Mouse (Mus musculus): ENCODE measurements at regions not wholly inside any gene's neighbourhood (a gene's known extent, or its start where the extent isn't known, plus 50 kb on each side); places are given as distances from the start of the nearest gene placed in this dataset.

- no peak for DNase-seq (ENCODE audit: extremely low spot score, low read depth, low spot score)
These were observed 114.3 kb upstream of the Frmd6 start for GRCm38 (mm10) chr12:70711030-70711429.

DNA sequence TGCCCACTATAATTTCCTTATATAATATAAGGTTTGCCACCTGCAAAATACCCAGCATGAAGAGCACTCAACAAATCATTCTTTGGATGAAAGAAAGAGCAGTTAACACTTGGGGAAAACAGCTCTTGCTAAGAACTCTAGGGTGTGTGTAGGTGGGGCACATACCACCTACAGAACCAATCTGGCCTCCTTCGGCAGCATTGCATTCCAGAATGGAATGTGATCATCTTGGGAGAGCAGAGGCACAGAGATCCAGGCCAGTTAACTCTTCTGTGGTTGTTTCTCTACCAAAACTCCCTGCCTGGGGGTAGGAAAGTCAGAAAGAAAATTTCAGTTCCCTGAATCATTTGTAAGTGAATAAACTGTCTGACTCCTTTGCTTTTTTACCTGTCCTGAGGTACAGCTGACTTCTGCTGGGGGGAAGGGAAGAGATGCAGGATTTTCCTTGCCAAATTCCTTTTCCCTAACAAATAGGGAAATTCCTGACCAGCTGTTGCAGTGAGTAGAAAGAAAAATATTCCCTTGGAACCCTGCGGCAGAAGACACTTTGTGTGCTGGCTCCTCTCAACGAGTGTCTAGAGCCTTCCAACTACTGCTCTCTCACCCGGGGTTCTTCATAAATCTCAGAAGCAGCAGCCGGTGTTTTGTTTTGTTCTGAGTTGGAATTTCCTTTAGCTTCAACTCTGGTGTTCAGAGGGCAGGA, 112.8 kb upstream of the Frmd6 start:
- DNase-seq (ENCODE audit: extremely low spot score, low read depth, low spot score) = no peak

GRCm38 (mm10) chr12:70713499-70714280, 111.6 kb upstream of the Frmd6 start:
- DNase-seq (ENCODE audit: extremely low spot score, low read depth, low spot score) = no peak

- no peak for DNase-seq (ENCODE audit: extremely low spot score, low read depth, low spot score)
These were observed 111.0 kb upstream of the Frmd6 start for GRCm38 (mm10) chr12:70714281-70714679.

DNA sequence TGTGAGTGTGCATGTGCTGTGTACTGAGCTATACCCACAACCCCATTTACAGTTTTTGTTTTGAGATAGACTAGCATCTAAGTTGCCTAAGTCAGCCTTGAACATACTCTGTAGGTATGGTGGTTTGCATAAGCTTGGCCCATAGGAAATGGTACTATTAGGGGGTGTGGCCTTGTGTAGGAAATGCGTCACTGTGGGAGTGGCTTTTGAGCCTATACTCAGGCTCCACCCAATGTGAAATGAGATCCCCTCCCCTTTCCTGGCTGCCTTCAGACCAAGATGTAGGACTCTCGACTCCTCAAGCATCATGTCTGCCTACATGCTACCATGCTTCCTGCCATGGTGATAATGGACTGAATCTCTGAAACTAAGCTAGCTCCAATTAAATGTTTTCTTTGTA, 109.5 kb upstream of the Frmd6 start:
- DNase-seq (ENCODE audit: extremely low spot score, low read depth, low spot score) = no peak

GRCm38 (mm10) chr12:70718602-70719001, 106.7 kb upstream of the Frmd6 start:
- DNase-seq (ENCODE audit: extremely low spot score, low read depth, low spot score) = no peak

- DNase-seq (ENCODE audit: extremely low spot score, low read depth, low spot score) = no peak
These were observed 106.1 kb upstream of the Frmd6 start for GRCm38 (mm10) chr12:70719255-70719654.

DNA sequence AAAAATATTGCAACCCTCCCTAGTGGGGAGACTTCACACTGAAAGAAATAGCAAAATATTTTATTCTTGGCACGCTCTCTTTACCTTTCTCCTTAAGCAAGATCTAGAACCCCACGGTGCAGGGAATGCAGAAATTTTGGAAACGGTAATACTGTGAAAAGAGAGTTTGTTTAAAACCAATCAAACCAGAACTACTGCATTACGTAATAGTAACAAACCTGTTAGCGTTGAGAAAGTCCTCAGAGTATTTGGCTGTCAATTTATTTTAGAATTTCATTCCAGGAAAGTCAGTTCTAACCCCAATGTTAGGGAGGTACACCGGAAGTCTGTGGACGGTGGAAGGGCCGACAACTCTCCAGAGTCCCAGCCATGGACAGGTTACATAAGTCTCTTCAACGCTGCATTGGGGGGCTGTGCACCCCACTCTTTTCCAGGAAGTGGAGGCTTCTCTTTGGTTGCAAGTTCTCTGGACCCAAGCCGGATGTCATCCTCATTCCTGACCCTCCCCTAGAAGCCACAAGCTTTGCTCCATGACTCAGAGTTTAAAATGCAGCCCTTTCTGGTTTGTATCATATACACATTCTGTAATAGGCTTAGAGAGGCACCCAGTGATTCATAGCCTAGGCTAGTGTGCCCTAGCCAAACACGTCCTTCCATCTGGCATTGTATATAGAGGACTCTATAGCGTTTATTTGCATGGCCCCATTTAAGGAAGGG, 105.0 kb upstream of the Frmd6 start:
- DNase-seq (ENCODE audit: extremely low spot score, low read depth, low spot score) = no peak

GRCm38 (mm10) chr12:70725326-70725725, 100.0 kb upstream of the Frmd6 start:
- no peak for DNase-seq (ENCODE audit: extremely low spot score, low read depth, low spot score)

DNA sequence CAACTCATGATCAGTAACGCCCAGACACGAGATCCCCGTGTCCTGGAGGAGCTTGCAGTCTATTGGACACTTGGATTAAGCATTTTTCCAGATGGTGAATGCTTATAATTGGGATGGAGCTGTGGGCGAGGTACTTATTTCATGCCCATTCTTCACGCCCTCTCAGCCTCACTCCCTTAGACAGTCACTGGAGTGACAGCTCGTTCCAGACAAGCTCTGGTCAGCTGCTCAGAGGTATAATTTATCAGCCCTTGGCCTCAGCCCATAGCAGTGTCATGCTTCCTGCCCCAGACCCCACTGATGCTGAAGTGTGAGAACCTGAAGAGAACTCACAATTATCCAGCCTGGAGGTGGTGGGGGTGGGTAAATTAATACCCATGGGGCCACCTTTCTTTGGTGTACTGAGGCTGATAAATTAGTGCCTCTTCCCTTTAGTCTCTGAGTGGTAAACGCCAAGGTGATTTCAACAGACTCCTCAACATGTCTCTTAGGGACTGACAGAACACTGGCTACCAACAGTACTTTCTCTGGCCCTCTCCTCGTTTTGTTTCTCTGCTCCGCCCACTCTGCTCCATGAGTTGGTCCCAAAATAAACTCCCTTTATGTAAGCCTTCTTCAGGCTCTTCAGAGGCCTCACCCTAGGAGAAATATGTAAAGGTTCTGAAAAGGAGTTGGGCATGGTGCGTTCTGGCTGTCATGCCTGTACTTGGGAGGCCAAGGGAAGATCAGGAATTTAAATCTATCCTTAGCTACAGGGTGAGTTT, 97.6 kb upstream of the Frmd6 start:
- no peak for DNase-seq (ENCODE audit: extremely low spot score, low read depth, low spot score)

DNA sequence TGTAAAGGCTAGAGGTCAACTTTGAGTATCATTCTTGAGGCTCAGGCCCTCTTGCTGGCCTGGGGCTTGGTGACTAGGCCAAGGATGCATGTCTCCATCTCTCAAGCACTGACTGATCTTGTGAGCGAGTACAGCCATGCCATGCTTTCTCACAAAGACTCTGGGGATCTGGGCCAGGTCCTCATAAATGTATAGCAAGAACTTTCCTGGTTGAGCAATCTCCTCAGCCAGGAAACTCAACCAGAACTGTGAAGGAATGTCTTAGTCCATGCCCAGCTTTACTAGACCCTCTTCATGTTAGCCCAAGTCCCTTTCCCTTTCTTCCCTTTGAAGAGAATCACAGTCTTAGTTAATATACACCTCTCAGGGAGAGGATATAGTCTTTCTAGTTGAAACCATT, 96.9 kb upstream of the Frmd6 start:
- DNase-seq (ENCODE audit: extremely low spot score, low read depth, low spot score) = no peak

DNA sequence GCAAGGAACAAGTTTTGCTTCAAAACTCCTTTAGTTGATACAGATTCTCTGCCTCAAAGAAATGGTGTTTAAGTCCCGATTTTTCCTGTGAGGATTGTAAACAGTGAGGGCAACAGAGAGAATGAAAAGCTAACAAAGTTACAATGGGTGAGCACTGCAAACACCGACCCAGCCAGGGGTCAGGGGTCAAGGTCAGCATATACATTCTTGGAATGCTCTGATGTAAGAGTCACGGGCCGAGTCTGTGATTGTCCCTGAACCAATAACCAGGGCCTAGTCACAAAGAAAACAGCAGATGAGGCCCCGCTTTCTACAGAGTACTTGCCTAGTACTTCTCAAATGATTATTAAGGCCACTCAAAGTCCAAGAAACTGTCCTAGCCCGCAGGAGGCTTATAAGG, 95.4 kb upstream of the Frmd6 start:
- no peak for DNase-seq (ENCODE audit: extremely low spot score, low read depth, low spot score)

DNA sequence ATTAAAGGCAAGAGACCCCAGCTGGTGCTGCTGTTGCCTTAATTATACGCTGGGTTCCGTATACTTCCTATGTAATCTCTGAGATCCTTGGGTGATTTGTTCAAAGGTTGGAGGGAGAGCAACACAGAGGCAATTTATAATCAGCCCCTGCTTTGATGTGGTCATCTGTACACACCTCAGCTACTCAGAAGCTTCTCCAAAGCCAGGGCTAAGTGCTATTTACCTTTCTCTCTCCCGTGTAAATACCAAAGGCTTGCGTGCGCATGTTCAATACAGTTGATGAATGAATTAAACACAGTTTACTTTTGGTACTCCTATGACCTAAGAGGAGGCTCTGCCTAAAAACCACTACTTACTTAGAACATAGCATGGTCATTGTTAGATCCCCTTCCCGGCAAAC, 93.8 kb upstream of the Frmd6 start:
- no peak for DNase-seq (ENCODE audit: extremely low spot score, low read depth, low spot score)

- DNase-seq (ENCODE audit: extremely low spot score, low read depth, low spot score) = no peak
These were observed 92.7 kb upstream of the Frmd6 start for GRCm38 (mm10) chr12:70732591-70732990.

DNA sequence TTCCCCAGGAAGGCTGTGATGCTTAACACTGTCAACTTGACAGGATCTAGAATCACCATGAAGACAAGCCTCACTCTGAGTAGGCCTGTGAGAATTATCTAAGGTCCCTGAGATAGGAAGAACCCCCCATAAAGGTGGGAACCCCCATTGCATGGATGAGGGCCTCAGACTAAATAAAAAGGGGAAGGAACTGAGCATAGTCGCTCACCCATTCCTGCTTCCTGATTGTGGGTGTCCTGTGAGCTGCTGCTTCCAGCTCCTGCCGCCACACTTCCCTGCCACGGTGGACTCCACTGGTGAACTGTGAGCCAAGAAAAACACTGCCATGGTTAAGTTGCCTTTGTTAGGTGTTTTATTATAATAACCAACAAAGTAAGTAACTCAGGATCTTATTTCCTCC, 86.8 kb upstream of the Frmd6 start:
- no peak for DNase-seq (ENCODE audit: extremely low spot score, low read depth, low spot score)

GRCm38 (mm10) chr12:70739316-70739715, 86.0 kb upstream of the Frmd6 start:
- DNase-seq (ENCODE audit: extremely low spot score, low read depth, low spot score) = no peak

GRCm38 (mm10) chr12:70739766-70740165, 85.5 kb upstream of the Frmd6 start:
- DNase-seq (ENCODE audit: extremely low spot score, low read depth, low spot score) = no peak

- DNase-seq (ENCODE audit: extremely low spot score, low read depth, low spot score) = no peak
These were observed 82.5 kb upstream of the Frmd6 start for GRCm38 (mm10) chr12:70742836-70743235.

- DNase-seq (ENCODE audit: extremely low spot score, low read depth, low spot score) = no peak
These were observed 79.6 kb upstream of the Frmd6 start for GRCm38 (mm10) chr12:70745681-70746080.

DNA sequence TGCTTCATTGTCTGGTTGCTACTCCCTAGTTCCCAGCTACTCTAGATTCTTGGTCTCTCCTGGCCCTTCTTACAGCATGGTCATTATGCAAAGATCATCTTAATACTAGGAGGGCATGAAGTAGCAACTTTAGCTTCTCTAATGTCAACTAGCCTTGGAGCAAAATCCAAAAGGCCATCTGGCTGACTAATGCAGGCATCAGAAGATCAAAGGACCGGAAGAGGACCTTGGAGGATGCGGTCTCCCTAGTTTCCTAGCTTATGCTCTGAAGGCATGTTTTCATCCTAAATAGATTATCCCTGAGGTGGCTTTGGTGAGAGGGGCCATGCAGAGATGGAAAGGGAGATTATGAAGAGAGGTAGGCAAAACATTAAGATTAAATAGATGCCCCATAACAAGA, 75.7 kb upstream of the Frmd6 start:
- no peak for DNase-seq (ENCODE audit: extremely low spot score, low read depth, low spot score)
